Mouse (Mus musculus): ENCODE data around the gene Iqcb1.

Gene Iqcb1

DNA sequence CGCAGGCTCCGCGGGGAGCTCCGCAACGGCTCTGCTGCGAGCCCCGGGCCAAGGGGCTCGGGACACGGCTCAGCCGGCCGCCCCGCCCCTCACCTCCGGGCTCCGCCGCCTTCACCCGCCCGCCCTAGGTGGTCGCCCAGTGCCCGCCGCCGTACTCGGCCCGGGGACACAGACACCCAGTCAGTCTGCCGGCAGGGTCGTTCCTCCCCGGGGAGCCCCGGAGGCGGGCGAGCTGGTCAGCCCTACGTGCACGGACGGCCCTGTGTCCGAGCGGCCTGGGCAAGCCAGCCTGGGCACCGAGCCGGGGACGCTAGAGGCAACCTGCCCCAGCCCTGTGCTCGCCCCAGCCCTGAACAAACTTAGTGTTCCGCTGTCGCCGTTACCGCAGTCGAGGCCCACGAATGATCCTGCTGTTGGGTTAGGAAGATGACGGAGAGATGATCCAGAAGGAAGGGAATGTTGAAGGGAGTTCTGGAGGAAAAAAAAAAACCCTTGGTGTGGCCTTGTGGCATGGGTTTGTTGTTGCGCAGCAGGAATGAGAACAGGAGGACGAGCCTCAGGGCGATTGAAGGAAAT, 47.2 kb downstream of the Iqcb1 start:
- in situ Hi-C loops (cut with MboI), result no loop called here

DNA sequence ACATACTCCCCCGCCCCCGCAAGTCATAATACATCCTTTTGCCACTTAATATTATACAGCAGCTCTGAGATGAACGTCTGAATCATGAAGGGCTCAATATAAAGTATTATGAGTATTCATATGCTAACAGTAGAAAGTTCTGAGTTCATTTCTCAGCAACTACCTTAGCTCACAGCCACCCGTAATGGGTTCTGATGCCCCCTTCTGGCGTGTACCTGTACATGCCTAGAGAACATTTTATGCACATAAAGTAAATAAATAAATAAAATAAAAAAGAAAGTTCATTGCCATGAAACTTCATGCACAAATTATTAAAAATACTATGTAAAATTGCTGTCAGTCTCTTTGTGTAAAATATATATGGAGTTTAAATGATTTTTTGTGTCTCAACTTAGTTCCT, 49.1 kb downstream of the Iqcb1 start:
- in situ Hi-C loops (cut with MboI), result no loop called here

DNA sequence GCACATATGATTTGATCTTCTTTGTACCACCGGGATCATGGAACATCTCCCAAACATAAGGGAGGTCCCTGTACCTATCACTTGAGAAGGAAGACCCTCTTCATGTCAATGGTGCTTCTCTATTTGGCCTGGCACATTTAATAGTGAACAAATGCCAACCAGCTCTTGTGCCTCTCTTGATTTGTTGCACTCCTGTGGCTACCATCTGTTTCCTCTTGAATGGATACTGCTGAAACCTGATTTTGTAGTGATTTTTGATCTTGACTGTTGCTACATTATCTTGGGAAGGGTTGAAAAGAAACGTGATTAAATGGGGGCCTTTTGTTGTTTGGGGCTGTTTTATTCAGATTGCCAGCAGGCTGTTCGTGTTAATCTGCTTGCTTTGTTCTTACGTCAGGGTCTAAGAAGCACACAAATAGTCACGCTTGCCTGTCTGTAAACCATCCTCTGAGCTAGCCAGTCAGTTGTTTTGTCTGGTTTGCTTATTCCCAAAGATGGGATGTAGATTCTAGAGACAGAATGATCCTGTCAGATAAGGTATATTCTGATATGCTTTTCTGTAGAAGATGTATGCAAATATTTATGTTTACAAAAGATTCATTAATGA, 54.7 kb downstream of the Iqcb1 start:
- in situ Hi-C loops (cut with MboI), result no loop called here

DNA sequence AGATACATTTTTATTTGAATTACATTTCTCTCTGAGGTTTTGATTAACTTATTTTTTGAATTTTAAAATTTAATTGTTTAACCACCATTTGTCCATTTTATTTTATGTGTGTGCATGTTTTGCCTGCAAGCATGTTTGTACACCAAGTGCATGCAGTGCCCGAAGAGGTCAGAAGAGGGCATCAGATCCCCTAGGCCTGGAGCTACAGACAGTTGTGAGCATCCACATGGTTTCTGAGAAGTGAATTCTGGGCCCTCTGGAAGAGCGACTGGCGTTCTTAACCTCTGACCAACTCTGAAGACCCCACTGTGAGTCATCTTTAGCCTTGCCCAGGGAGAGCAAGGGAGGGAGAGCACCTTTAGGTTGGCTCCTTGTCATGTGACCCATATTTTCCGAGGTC, 56.7 kb downstream of the Iqcb1 start:
- in situ Hi-C loops (cut with MboI), result no loop called here

DNA sequence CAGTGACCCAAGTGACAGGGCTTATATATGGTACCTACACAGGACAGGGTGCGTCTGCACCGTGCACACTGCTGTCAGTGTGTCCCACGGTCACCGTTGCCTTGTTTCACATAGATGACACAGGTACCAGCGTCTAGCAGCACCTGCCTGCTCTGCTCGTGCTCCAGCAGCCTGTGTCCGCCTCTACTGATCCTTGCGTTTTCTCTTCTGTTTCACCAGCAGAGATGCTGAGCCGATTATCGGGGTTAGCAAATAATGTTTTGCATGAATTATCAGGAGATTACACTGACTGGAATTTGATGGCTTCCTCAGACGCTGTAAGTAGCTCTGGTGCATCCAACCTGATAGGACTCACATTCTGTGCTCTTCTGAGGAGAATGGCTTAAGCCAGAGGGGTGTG, 57.7 kb downstream of the Iqcb1 start:
- in situ Hi-C loops (cut with MboI), result no loop called here

DNA sequence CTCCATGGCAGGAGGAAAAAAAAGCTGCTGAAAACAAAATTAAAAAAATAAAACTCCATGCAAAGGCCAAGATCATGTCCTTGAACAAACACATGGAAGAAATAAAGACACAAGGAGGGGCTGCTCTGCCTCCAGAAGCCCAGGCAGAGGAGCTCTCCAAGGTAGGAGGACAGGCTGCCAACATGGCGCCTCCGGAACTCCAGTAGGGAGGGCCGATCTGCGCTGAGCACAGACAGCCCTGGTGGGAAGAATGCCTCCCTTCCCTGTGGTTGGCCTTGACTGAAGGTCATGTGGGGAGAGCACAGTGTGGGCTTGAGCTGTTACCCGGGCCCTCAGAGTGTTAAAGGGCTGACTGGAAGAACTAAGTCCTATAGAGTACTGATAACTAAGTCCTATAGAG, 59.4 kb downstream of the Iqcb1 start:
- in situ Hi-C loops (cut with MboI), result no loop called here

DNA sequence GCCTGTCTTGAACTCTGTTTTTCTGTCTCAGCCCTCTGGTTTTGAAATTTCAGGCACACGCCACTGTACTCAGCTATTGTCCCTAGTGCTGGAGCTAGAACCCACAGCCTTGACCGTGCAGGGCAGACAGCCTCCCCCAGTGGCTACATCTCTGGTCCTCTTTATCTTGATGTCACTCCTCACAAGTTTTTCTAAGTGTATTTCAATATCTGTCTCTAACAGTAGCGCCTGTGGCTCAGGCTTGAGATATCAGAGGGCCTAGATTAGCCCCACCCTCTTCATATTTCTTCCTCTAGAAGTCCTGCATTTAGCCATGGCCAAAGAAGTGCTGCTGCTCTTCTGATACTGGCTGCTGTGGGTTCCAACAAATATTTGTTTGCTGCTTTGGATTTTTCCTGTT, 62.4 kb downstream of the Iqcb1 start:
- in situ Hi-C loops (cut with MboI), result no loop called here

DNA sequence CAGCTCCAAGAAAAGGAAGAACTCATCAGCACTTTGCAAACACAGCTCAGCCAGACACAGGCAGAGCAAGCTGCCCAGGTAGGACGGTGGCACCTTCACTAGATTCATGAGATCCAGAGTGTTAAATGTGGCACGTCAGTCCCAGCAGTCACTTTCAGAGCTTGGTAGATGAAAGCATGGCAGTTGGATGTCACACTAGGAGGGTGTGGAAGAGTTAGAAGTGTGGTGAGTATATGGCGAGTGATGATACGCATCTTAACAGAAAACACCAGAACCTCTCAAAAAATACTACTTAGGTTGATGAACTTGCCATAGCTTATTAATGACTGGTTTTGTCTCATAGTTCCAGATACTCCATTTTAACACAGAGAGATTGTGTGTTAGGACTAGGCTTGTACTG, 63.2 kb downstream of the Iqcb1 start:
- in situ Hi-C loops (cut with MboI), result no loop called here

DNA sequence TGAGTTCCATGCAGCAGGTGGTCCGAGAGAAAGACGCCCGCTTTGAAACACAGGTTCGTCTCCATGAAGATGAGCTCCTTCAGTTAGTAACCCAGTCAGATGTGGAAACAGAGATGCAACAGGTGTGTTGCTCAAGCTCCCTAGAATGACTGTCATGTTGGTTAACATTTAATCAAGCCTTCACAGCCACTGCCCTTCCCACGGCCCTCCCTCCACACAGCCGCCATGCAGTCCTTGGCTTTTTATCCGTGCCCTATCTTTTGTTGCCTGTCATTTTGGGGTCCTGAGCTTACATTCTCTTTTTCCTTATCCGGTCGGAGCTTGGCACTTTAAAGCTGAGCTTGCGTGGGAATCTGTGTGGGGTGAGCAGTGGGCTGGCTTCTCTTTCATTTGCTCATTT, 65.1 kb downstream of the Iqcb1 start:
- in situ Hi-C loops (cut with MboI), result no loop called here

DNA sequence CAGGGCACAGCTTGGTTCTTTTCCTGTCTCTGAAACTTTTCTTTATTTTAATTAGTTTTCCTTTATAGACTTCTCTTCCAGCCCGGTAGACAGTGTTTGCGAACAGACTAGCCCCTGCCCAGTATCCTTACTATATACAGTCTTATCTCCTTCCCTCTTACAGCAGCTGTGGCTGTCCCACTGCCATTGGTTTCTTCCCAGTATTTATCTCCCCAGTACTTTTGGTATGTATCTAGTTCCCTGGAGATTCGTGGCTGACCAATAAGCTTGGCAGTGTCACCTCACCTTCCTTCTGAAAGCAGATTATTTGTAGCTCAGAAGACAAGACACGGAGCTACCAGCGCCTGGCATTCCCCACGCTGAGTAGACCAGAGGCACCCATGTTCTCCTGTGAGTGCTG, 68.5 kb downstream of the Iqcb1 start:
- in situ Hi-C loops (cut with MboI), result no loop called here

DNA sequence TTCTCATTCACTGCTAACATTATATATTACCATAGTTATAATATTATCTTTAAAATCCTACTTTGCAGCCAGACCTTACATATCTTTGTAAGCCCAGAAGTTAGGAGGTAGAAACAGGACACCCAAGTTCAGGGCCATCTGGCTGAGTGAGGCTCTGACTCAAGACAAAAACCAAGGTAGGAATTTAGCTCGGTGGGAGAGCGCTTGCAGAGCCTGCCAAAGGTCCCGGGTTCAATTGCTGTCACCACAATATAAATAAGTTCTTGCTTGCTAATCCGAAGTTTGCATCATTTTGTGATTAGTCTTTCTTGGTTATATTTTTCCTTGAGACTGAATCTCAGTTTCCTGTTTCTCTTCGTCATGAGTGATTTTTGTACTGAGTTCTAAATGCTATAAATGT, 75.0 kb downstream of the Iqcb1 start:
- in situ Hi-C loops (cut with MboI), result no loop called here

DNA sequence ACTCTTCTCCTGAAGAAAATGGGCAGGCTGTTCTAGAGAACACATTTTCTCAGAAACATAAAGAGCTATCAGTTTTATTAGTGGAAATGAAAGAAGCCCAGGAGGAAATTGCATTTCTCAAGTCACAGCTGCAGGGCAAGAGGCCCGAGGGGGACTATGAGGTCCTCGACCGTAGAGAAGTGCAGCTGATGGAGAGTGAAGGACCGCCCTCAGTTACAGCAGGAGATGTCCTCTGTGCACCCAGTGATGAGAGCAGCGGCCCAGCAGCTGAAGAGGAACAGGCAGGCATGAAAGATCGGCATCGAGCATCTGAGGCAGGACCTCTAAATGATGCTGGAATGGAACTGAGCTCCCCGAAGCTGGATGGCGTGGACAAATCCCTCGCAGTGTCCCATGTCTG, 83.7 kb downstream of the Iqcb1 start:
- in situ Hi-C loops (cut with MboI), result no loop called here

DNA sequence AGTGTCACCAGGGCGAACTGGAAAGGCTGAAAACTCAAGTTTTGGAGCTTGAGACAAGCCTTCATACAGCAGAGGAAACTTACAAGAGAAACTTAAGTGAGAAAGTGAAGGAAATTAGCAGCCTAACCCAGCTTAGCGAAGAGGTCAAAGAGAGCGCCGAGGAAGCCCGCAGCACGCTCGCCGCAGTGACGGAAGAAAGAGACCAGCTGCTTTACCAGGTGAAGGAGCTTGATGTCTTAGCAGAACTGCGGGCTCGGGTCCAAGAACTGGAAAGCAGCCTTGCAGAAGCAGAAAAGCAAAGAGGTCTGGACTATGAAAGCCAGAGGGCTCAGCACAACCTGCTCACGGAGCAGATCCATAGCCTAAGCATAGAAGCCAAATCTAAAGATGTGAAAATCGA, 84.1 kb downstream of the Iqcb1 start:
- in situ Hi-C loops (cut with MboI), result no loop called here

DNA sequence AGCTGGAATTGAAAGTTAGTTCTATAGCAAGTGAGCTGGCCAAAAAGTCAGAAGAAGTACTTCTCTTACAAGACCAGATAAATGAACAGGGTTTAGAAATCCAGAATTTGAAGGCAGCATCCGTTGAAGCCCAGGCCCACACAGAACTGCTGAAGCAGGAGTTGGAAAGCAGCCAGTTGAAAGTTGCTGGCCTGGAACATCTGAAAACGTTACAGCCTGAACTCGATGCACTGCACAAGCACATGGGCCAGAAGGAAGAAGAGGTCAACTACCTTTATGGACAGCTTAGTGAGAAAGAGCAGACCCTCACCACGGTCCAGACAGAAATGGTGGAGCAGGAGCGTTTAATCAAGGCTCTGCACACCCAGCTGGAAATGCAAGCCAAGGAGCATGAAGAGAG, 86.0 kb downstream of the Iqcb1 start:
- in situ Hi-C loops (cut with MboI), result no loop called here

DNA sequence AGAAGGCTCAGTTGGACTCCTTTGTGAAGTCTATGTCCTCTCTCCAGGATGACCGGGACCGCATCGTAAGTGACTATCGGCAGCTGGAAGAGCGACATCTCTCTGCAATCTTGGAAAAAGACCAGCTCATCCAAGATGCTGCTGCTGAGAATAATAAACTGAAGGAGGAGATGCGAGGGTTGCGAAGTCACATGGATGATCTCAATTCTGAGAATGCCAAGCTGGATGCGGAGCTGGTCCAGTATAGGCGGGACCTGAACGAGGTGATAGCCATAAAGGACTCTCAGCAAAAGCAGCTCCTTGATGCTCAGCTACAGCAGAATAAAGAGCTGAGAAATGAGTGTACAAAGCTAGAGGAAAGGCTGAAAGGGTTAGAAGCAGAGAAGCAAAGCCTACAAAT, 90.3 kb downstream of the Iqcb1 start:
- in situ Hi-C loops (cut with MboI), result no loop called here

DNA sequence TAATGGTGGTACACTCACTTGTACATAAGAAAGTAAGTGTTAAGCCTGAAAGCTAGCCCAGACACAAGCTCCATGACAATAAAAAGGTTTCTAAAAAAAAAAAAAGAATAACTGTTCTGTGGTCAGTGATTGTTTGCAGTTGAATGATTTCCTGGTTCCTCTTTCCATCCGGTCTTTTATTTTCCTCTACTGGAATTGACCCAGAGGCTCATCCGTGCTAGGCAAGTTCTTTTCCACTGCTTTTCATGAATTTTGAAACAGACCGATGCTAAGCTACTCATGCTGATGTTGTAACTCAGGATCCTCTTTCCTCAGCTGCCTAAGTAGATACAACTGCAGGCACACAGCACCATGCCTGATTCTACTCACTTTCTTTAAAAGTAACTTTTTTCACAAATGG, 92.2 kb downstream of the Iqcb1 start:
- in situ Hi-C loops (cut with MboI), result no loop called here

DNA sequence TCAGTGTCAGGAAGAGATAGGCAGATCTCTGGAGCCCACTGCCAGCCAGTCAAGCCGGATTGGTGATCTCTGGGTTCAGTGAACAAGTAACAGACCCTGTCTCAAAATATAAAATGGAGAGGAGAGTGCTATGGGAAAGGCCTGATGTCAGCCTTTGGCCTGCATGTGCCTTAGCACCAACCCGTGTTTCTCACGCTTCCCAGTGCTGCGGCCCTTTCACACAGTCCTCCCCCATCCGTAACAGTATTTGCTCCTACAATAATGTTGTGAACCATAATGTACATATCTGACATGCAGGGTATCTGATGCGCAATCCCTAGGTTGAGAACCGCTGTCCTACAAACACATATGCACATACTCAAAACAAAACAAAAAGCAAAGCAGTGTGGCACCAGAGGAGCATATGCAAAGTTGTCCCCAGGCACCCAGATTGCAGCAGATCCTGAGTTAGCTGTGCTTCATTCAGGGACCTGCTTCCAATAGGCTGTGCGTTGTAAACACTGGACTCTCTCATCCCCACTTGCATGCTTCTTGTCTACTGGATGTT, 93.0 kb downstream of the Iqcb1 start:
- in situ Hi-C loops (cut with MboI), result no loop called here

DNA sequence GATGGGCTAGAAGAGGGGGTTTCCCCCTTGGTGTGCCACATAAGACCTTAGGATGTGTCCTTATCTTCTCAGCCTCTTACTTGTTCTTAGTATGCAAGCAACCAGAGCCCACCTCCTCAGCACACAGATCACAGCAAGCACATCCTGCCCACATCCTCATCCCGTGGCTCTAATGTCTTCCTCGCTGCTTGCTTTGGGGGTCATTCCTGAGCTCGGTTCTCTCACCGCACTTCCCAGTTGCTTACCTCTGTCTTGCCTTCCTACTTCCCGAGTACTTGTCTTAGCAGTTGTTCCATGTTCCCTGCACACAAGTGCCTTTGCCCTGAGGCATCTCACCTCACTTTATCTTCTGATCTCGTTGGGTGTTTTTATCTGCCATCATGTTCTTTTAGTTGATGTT, 93.8 kb downstream of the Iqcb1 start:
- in situ Hi-C loops (cut with MboI), result no loop called here
